Mouse (Mus musculus) liver, postnatal 0 days (tissue): ENCODE results near the gene Ptpn7. TPM values are rescaled to one million over a fixed set of nuclear protein-coding genes. Genes with fewer than 3 reads are reported as not detected.
A peak's percentile ranks its signal among the peaks of the same experiment; 100 is the strongest.

Source experiments
- ATAC-seq: fragments of 200-750 bp; cut with Nextera tagmentation; 2 replicates; pipeline ENCODE4 v1.8.0; 2017; ENCODE audit warnings: mild to moderate bottlenecking, moderate library complexity
- DNase-seq: peaks from one replicate; pipeline ENCODE4 v3.0.0-alpha.2; 2016
- H3K27ac ChIP-seq: fragments of 300-500 bp; sonication (generic); 2 replicates; pipeline ENCODE4 v1.5.1; 2014; ENCODE audit warnings: antibody characterized with exemption, moderate library complexity, mild to moderate bottlenecking, low read depth
- H3K27me3 ChIP-seq: fragments of 300-500 bp; sonication (generic); 2 replicates; pipeline ENCODE4 v1.6.1; 2014; ENCODE audit warnings: low read length, control low read depth, mixed read lengths; ENCODE audit not compliant: insufficient read depth
- H3K36me3 ChIP-seq: fragments of 300-500 bp; sonication (generic); replicated peaks from 2 replicates; pipeline ENCODE4 v1.6.1; 2014; ENCODE audit warnings: mild to moderate bottlenecking, control low read depth, low read length, moderate library complexity, mixed read lengths; ENCODE audit not compliant: insufficient read depth
- H3K4me1 ChIP-seq: fragments of 300-500 bp; sonication (generic); 2 replicates; pipeline ENCODE4 v1.6.1; 2014; ENCODE audit warnings: antibody characterized with exemption, mild to moderate bottlenecking, control low read depth; ENCODE audit not compliant: insufficient read depth
- H3K4me2 ChIP-seq: fragments of 300-500 bp; sonication (generic); 2 replicates; pipeline ENCODE4 v1.6.1; 2014; ENCODE audit warnings: low read depth, mild to moderate bottlenecking, low read length, moderate library complexity, mixed read lengths
- H3K4me3 ChIP-seq: fragments of 300-500 bp; sonication (generic); 2 replicates; pipeline ENCODE4 v1.5.1; 2014; ENCODE audit warnings: low read depth, low read length
- H3K9ac ChIP-seq: fragments of 300-500 bp; sonication (generic); replicated peaks from 2 replicates; pipeline ENCODE4 v1.6.1; 2014; ENCODE audit warnings: mild to moderate bottlenecking, moderate library complexity
- H3K9me3 ChIP-seq: fragments of 300-500 bp; sonication (generic); 2 replicates; pipeline ENCODE4 v1.6.1; 2016; ENCODE audit warnings: mild to moderate bottlenecking, control low read depth, low read length, mixed read lengths
- CTCF ChIP-seq: sonication (generic); IDR thresholded peaks from 2 replicates; pipeline ENCODE4 v1.5.1; 2016; ENCODE audit warnings: antibody characterized with exemption, low read depth
- EP300 ChIP-seq: IDR thresholded peaks from 2 replicates; pipeline ENCODE4 v1.6.1; 2016; ENCODE audit warnings: antibody characterized with exemption, low read depth, mild to moderate bottlenecking
- WGBS: fragments of 180-500 bp; shearing (Covaris S2); extraction: QIAGEN DNeasy Blood & Tissue Kit; methylation state at CpG from one replicate; pipeline ENCODE4 v1.1.7; 2014; ENCODE audit not compliant: insufficient replicate concordance; 5-methylcytosine and 5-hydroxymethylcytosine counted together
- polyA plus RNA-seq: library from polyadenylated mRNA; unstranded; fragments of >200 nt; fragmentation: Nextera tagmentation; extraction: Ambion mirVana; gene quantifications from 2 replicates; pipeline ENCODE4 v1.2.1, GENCODE M21; 2015

Gene Ptpn7
- polyA plus RNA-seq, 1 experiment from 2014 or later = 6.7 TPM

GRCm38 (mm10) chr1:135135111-135135787 lies 2.7 kb downstream of the Ptpn7 start:
- DNase-seq (no peak), ATAC-seq (no peak)
- TF ChIP-seq EP300 = no peak
- no peak for TF ChIP-seq CTCF
- Histone ChIP-seq H3K9ac (no peak overlapping the region), H3K27ac (no peak overlapping the region), H3K4me1 (peaks cover 35% of the 10 kb centered on the region), H3K4me2 (peak overlapping the region; percentile 63; the same call in 1 of the 2 replicates), H3K9me3 (no peaks in the 10 kb centered on the region), H3K27me3 (no peaks in the 10 kb centered on the region), H3K4me3 (no peak overlapping the region), H3K36me3 (0 out of 2 replicates have a peak, but pooled peaks cover 4% of the 10 kb centered on the region)
- WGBS = 54% methylated on average over 8 of the region's 8 CpGs

- no peak overlapping the region for H3K27ac ChIP-seq
- no peak overlapping the region for H3K9ac ChIP-seq
- TF ChIP-seq CTCF = peak; percentile 99
- no peak for TF ChIP-seq EP300
- no peaks in the 10 kb centered on the region for H3K27me3 ChIP-seq
- no peak overlapping the region for H3K4me2 ChIP-seq
- no peak for ATAC-seq
- no peaks in the 10 kb centered on the region for H3K9me3 ChIP-seq
- H3K4me1 ChIP-seq = peaks cover 26% of the 10 kb centered on the region
- 0 out of 2 replicates have a peak, but pooled peaks cover 4% of the 10 kb centered on the region for H3K36me3 ChIP-seq
- DNase-seq = peak; percentile 88
- H3K4me3 ChIP-seq = no peak overlapping the region
- 3% methylated on average over 1 of the region's 1 CpGs for WGBS
Observed at GRCm38 (mm10) chr1:135136500-135136899, 4.0 kb downstream of the Ptpn7 start.

GRCm38 (mm10) chr1:135139906-135140305 lies 7.4 kb downstream of the Ptpn7 start:
- ATAC-seq (no peak), DNase-seq (peak; percentile 46)
- no peaks in the 10 kb centered on the region; the same call in 1 of the 2 replicates for H3K4me1 ChIP-seq
- peaks cover 9% of the 10 kb centered on the region for H3K36me3 ChIP-seq
- TF ChIP-seq EP300 (no peak), CTCF (no peak)
- H3K9me3 ChIP-seq = no peaks in the 10 kb centered on the region
- WGBS = 73% methylated on average over 2 of the region's 2 CpGs
- no peak overlapping the region for H3K9ac ChIP-seq
- H3K4me2 ChIP-seq = no peak overlapping the region
- H3K27me3 ChIP-seq = no peaks in the 10 kb centered on the region
- no peak overlapping the region for H3K4me3 ChIP-seq
- H3K27ac ChIP-seq = no peak overlapping the region

GRCm38 (mm10) chr1:135142452-135142851 lies 10.0 kb downstream of the Ptpn7 start:
- WGBS = 56% methylated on average over 2 of the region's 2 CpGs
- Histone ChIP-seq H3K4me2 (no peak overlapping the region), H3K27me3 (no peaks in the 10 kb centered on the region), H3K9me3 (no peaks in the 10 kb centered on the region), H3K27ac (no peak overlapping the region), H3K4me1 (peaks cover 2% of the 10 kb centered on the region; the same call in 1 of the 2 replicates), H3K9ac (no peak overlapping the region), H3K4me3 (no peak overlapping the region), H3K36me3 (peaks cover 8% of the 10 kb centered on the region)
- DNase-seq (no peak), ATAC-seq (no peak)
- TF ChIP-seq EP300 (no peak), CTCF (no peak)

GRCm38 (mm10) chr1:135143940-135144339 lies 11.4 kb downstream of the Ptpn7 start:
- Histone ChIP-seq H3K4me1 (peaks cover 11% of the 10 kb centered on the region; the same call in 1 of the 2 replicates), H3K9me3 (no peaks in the 10 kb centered on the region), H3K4me2 (no peak overlapping the region), H3K4me3 (no peak overlapping the region), H3K36me3 (peaks cover 7% of the 10 kb centered on the region), H3K27ac (no peak overlapping the region), H3K9ac (no peak overlapping the region), H3K27me3 (no peaks in the 10 kb centered on the region)
- ATAC-seq = no peak
- TF ChIP-seq EP300 (no peak), CTCF (no peak)
- no peak for DNase-seq
- WGBS = 84% methylated on average over 2 of the region's 2 CpGs

- Histone ChIP-seq H3K36me3 (peaks cover 5% of the 10 kb centered on the region), H3K4me3 (peak within 1 kb of the TSS; percentile 88), H3K4me1 (peaks cover 13% of the 10 kb centered on the region), H3K9me3 (no peaks in the 10 kb centered on the region), H3K27ac (peak within 1 kb of the TSS; percentile 78), H3K4me2 (peak within 1 kb of the TSS; percentile 82), H3K27me3 (no peaks in the 10 kb centered on the region), H3K9ac (peak within 1 kb of the TSS; percentile 80)
- ATAC-seq (peak; percentile 90), DNase-seq (peak; percentile 89)
- TF ChIP-seq CTCF (no peak), EP300 (no peak)
- WGBS = 2% methylated on average over 50 of the region's 78 CpGs
Observed at GRCm38 (mm10) chr1:135146077-135146945, 13.8 kb downstream of the Ptpn7 start, which contains the start of gene Arl8a. Gene Arl8a (plus strand): TSS chr1:135146824.
